Mouse (Mus musculus): ENCODE measurements around the gene Lsr.

DNA sequence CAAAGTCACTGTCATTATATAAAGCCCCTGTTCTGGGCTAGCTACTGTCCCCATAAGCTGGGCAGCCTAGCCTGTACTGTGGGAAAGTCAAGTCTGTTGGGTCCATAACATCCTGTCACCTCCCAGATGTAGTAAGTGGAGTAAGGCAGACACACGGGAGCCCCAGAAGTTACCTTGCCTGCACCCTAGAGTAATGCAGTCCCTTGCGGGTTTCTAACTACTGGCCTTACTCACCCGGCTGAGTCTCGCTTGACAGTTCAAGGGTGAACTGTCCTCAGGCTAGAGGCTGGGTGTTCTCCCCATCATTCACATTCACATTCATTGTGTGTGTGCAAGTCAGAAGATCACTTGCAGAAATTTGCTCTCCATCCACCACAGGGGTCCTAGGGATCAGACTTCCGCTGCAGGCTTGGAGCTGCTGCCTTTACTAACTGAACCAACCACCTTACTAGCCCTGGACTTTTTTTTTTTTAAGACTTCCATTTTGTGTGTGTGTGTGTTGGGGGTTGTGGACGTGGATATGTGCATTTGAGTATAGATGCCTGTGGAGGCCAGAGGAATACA, 13.4 kb downstream of the Lsr start:
- no peak for TF ChIP-seq POLR2A (IDR thresholded peaks at IDR 0.05; ENCODE audit: low read depth, low read length)
- TF ChIP-seq CTCF (IDR thresholded peaks at IDR 0.05; ENCODE audit: extremely low read depth, insufficient read length, insufficient replicate concordance, low read depth, low read length) = no peak

Data from small intestine, adult 2 months (tissue).